Mouse (Mus musculus): ENCODE data around the gene Clec12a.
"Not testable (repeated sequence)": the region's sequence is repeated elsewhere in the genome, so short reads cannot be mapped to it uniquely, and the experiment has no call there.

The Clec12a gene

DNA sequence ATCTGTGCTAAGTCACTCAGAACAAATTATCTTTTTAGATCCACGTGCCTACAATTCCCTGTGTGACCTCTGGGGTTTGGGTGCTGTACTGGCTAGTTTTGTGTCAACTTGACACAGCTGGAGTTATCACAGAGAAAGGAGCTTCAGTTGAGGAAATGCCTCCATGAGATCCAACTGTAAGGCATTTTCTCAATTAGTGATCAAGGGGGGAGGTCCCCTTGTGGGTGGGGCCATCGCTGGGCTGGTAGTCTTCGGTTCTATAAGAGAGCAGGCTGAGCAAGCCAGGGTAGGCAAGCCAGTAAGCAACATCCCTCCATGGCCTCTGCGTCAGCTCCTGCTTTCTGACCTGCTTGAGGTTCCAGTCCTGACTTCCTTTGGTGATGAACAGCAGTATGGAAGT is at the start of gene Clec12a:
Clec12a (plus strand) TSS at position 301 of the 400 bp plus-strand sequence.
- DNase-seq (ENCODE audit: low read depth, low spot score): not testable (repeated sequence)

DNA sequence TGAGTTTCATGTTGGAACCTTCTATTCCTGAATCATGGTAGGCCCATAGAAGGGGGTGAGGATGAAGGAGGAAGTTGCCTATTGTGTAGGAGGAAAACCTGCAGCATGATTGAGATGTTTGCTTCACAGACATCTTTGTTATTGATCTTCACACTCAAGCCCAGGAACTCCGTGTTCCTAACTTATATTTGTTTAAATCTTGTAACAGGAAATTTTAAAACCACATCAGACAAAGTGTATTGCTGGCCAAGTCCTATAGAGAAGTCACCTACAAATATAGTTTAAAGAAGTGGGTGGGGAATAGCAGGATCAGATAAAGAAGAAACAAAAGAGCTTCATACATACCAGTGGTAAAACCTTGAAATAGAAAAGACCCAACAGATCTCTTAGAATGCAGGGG is 38.3 kb upstream of the Clec12a start:
- no peak for DNase-seq (ENCODE audit: low read depth, low spot score)

DNA sequence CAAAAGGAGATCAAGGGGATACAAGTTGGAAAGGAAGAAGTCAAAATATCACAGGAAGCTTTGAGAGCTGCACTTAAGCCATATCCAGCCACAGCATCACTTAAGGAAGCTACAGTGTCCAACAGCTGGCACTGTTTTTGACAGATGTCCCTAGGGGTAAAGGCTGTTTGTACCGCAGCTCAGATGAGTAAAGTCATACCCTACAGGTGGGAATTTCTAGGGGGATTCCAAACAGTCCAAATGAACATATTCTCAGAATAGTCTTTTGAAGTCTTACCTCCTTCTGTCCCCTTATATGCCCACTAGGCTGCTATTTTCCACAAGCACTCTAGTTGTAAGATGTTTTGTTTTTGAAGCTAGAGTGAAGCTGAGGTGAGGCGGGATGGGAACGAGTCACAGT is 30.0 kb upstream of the Clec12a start:
- no peak for DNase-seq (ENCODE audit: low read depth, low spot score)

DNA sequence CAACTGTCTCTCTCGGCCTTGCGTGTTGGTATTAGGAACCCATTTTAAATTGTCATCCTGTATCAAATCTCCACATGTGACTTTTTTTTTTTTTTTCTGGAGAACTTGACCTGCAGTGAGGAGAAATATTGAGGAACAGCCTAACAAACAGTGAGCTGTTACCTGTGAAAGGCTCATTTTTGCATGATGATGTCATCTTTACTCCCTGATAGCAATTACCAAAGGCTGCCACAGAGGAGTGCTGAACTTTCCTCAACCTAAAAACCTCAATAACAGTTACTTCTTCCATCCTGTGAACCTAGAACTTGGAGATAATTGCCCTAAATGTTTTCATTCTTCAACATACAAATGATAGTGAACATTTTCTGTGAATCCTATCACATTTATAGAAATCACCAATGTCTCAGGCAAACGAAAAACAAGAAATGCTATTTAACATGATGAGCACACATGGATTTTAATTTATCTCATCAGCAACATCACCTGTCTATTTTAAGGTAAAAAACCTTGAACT is 27.8 kb upstream of the Clec12a start:
- no peak for DNase-seq (ENCODE audit: low read depth, low spot score)

DNA sequence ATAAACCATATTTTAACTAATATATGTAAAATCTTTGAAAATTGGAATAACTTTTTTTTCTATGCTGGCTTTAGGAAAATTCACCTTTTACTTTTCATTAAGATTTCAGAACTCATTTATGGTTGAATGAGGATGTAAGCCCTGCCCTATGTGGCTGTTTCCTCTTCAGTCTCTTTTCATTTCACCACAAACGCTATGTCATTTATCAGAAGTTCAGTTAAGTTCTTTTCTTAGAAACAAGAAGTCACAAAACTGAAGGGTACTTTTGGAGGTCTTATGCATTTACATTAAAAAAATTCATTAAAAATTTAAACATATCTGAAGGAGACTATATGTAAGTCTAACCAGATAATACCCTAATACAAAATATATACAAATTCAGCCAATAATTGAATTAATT is 26.8 kb upstream of the Clec12a start:
- no peak for DNase-seq (ENCODE audit: low read depth, low spot score)

DNA sequence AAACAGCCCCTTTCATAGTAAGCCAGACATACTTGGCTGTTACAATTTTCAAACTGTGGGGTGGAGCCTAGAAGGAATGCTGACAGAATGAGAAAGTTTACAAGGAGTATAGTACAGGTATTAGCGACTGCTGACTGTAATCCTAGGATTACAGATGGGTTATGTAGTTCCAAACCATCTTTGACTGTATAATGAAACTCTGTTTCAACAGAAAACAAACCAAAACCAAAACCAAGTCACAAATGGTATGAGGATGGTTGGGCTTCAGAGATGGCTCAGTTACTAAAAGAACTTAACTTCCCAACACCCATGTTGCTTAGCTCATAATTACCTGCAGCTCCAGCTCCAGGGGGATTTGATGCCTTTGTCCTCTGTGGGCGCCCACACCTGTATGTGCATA is 26.0 kb upstream of the Clec12a start:
- DNase-seq (ENCODE audit: low read depth, low spot score): no peak

DNA sequence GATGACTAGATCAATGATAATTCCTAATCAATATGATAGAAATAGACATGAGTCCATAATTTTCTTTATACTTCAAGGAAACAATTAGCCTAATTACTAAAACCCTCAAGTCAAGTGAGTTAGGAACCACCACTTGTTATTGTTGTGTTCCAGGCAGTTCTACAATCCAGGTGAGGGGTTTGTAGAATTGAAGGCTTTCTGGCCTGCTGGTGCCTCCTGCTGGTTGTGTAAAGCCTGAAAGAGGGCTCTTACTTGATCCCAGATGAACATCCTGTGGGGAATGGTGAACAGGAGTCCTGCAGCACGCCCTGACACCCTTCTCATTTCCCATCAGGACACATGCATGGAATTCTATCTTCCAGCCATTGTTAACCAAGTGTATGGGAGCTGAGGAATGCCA is 24.1 kb upstream of the Clec12a start:
- no peak for DNase-seq (ENCODE audit: low read depth, low spot score)

DNA sequence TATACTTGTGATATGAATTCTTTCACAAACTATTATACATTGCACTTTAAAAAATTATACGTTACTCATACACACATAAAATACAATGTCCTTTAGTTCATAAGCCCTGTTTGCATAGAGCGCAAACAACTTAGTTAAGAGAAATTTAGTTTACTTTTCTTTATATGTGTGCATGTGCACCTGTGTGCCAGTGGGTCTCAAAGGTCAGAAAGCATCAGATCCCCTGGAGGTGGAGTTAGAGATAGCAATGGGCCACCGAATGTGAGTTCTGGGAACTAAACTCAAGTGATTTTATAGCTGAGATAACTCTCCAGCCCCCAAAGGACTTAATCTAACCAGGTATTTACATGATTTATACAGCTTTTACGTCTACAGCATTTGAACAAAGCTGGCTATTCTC is 23.2 kb upstream of the Clec12a start:
- DNase-seq (ENCODE audit: low read depth, low spot score): no peak

DNA sequence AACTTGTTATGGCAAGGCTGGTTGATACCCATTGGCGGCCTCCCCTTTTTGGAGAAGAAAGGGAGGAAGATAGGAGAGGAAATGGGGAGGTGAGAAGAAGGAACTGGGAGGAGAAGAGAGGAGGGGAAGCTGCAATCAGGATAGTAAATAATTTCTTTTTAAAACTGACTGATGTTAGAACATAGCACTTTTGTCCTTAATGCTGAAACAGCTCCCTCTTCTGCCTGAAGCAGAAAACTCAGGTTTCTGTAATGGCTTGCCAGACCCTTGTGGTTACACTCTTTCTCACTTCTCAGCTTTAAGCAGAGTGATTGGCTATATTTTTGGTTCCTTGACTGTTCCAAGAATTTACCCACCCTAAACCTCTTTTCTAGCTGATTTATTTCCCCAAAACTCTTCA is 16.5 kb upstream of the Clec12a start:
- DNase-seq (ENCODE audit: low read depth, low spot score): peak; percentile 5

DNA sequence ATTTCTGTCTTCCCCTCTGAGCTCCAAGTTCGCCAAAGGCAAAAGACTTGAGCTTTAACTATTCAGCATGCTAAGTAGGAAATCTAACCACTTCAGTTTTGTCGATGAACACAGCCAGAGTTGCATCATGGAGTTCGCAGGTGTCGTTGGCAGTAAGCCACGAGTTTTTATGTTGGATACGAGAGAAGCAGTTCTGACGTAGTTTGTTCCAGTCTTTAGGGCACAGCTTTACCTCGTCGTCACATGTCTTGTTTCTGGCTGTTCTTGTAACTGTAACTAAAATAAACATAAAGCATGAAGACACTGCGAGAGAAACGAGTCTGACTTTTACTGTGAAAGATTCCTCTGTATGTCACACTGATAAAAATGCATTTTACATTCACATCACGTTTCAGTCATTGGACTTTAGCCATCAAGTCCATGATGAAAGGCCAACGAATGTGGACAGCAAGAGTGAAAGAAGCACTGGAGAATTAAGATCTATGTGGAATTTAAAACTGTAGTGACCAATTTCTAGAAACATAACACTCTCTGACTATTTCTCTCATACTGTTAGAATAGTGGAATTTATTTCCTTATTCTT is 15.8 kb upstream of the Clec12a start:
- peak; percentile 19 for DNase-seq (ENCODE audit: low read depth, low spot score)

DNA sequence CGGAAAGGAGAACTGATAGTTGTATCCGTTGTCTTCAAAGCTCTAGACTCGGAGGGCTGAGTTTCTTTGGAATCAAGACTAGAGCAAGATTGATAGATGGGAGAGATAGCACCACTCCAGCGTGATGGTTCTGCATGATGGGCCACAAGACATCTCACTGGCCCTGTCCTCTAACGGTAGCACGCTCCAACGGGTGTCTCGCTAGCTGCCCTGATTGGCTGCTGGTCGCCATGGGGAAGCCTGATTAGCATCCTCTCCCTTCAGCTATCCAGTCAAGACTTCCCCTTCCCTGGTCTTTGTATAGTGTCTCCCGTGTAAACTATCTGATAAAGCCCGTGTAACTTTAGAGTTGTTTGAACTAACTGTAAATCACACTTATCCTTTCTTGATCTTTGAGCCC is 10.9 kb upstream of the Clec12a start, which contains the start of gene 4922502D21Rik:
4922502D21Rik (minus strand) TSS at position 187 of the 400 bp plus-strand sequence.
- DNase-seq (ENCODE audit: low read depth, low spot score): no peak

DNA sequence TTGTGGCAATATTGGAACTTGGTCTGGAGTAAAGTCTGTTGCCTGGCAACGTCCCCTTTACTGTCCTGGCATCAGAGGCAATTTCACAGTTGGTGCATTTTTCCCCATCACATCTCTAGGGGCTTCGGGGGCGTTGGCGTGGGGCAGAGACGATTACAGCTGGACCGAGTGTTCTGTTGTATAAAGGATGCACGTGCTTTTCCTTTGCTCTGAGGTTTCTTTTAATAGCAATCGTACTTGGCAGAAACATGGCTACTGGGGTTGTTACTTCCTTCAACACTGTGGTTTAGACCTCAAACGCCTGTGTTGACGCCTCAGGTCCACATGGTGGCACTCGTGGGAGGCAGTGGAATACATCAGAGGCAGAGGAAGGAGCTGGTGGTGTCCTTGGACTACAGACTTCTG is 8.8 kb upstream of the Clec12a start:
- peak; percentile 82 for DNase-seq (ENCODE audit: low read depth, low spot score)

DNA sequence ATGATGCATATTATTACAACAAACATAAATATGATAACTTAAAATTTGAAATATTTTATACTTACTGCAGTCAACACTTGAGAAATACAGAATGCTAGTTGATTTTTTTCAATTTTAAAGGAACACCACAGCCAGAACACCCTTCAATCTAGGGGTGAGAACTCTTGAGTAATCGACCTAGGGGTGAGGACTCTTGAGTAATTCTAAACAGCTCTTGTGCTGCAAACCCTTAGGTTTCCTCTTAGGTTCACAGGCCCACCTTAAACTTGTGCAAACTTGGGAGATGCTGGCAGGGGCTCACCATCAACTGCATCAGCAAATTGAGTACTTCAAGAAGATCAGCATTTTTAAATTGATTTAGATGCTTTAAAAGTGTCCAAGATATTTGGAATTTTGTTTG is 4.7 kb upstream of the Clec12a start:
- DNase-seq (ENCODE audit: low read depth, low spot score): no peak

DNA sequence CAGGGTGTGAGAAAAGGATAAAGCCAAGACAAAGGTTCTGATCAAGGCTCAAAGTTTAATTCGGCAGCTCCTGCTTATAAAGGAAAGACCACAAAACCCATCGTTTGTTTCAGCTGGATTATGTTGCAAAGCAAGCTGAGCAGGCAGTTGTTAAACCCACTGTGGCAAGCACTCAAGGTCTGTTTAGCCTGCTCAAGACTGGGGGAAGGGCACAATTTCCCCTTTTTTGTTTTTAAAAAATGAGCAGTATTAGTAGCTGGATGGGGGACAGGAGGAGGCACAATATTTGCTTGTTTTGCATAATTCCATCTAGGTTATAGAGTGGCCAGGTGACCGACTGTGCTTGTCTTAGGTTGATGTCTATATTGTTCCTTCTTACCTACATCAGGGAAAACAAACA is 1.9 kb downstream of the Clec12a start:
- DNase-seq (ENCODE audit: low read depth, low spot score): no peak

DNA sequence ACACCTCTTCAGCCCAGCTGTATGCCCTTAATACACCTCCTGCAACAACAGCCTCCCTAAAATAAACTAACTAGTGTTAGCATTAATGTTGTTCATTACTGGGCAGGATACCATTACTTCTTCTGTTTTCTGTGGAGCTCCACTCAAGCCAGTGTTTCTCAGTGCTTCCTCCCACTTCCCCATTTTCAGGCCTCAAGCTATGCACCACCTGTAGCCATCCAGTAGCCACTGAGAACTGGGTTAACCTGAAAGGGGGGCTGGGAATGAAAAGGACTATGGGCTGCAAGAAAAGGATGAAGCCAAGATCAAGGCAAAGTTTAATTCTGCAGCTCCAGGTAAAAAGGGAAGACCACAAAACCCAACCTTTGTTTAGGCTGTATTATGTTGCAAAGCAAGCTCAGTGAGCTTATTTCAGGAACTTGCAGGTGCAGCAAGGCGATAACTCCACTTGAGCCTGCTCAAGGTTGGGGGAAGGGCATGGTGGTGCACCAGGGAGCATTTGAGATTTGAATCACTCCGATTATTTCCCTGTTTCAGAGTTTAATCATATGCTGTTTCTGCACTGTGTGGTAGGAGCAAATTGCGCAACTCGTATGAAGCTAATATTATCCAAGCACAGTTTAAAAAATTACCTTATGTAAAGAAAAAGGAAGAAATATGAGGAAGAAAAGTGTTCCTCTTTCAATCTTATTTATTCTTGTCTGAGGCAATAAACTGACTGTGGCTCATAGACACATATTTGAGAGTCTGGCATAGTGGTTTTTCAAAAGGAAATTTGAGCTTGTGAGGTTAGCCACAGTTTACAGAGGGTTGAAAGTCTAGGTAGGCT is 7.2 kb downstream of the Clec12a start:
- DNase-seq (ENCODE audit: low read depth, low spot score): peak; percentile 35

DNA sequence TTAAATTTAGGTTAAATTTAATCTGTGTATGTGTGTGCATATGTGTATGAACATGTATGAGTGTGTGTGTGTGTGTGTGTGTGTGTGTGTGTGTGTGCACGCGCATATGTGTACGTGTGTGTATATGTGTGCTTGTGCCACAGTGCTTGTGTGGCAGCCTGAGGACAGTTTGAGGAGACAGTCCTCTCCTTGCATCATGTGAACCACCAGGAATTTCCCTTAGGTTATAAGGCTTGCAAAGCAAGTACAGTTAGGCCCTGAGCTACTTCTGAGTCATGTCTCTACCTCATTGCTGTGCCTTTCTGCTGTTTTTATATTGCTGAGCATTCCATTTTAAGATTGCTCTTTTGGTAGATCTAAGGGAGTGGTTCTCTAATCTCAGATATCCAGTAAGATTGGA is 8.6 kb downstream of the Clec12a start:
- DNase-seq (ENCODE audit: low read depth, low spot score): no peak

DNA sequence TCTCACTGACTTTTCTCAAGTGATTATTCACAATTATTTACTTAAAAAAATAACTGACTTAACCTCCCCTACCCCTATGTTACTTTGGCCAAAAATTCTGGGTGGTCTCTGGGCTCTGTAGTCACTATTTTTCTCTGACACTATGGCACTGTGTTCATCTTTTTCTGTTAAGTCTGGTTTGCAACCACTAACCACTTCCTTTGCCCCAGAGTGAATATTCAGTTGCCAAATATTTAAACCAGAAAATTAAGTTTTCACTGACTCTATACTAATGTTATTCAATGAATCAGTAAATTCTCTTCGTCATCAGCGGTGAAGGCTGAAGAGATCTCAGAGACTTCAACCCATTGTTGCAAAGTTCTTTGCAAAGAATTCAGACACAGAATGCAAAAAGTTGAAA is 13.3 kb downstream of the Clec12a start:
- DNase-seq (ENCODE audit: low read depth, low spot score): no peak

DNA sequence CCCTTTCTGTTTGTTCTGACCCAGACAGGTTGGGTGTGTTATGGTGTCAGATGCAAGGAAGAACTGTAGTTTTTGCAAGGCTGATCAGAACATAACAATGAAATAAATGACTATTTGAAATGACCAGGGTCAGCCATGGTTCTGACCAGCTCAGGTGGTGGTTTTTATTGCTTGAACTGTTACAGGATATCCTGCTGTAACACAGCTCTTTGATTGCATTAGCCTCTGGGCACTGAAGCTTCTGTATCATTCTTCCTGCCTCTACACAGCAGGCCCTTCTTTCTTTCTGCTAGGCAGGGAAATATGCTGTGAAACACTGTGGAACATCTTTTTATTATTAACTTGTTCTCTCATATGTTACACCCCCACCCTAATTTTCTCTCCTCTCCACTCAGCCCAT is 13.9 kb downstream of the Clec12a start:
- no peak for DNase-seq (ENCODE audit: low read depth, low spot score)

DNA sequence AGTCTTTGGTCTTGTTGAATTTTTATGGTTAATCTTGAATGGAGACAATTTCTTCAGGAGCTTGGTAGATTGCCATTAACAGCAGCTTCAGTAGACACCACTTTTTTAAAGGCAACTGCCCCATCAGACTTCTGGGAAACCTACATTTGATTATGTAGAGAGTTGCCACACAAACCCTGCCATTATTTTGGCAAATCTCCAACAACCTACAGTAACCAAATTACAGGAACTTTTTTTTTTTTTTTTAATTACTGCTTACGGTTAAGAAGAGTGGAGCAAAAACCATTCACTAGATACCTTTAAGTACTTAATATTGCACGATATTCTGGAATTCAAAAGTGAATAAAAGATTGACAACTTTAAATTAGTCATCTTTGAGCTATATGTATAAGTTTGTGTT is 17.0 kb downstream of the Clec12a start:
- DNase-seq (ENCODE audit: low read depth, low spot score): no peak

DNA sequence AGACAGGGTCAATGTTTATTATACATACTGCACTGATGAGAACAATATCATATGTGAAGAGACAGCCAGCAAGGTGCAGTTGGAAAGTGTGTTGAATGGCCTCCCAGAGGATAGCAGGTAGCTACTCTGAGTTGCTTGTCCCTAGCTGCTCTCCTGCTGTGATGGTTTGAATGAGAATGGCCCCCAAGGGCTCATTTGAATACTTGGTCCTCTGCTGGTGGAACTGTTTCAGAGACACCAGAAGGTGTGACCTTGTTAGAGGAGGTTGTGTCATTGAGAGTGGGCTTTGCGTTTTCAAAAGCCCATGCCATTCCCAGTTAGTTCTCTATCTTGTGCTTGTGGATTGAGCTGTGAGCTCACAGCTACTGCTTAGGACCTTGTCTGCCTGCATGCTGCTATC is 21.5 kb downstream of the Clec12a start:
- DNase-seq (ENCODE audit: low read depth, low spot score): no peak

DNA sequence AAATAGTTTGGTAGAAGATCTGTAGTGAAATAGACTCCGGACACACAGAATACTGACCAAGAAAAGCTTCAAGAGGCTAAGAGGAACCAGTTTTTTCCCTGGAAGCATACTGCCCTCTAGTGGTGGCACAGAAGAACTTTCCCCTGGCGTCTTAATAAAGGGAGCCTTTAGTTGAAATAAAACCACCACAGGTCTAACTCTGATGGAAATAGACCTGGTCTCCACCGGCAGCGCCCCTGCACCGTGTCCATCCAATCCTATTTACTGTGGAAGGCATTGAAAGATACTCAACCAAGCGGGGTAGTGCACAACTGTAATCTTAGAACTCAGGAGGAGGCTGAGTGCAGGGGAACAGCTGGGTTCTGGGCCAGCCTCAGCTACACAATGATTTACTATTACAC is 23.5 kb downstream of the Clec12a start:
- peak; percentile 72 for DNase-seq (ENCODE audit: low read depth, low spot score)

DNA sequence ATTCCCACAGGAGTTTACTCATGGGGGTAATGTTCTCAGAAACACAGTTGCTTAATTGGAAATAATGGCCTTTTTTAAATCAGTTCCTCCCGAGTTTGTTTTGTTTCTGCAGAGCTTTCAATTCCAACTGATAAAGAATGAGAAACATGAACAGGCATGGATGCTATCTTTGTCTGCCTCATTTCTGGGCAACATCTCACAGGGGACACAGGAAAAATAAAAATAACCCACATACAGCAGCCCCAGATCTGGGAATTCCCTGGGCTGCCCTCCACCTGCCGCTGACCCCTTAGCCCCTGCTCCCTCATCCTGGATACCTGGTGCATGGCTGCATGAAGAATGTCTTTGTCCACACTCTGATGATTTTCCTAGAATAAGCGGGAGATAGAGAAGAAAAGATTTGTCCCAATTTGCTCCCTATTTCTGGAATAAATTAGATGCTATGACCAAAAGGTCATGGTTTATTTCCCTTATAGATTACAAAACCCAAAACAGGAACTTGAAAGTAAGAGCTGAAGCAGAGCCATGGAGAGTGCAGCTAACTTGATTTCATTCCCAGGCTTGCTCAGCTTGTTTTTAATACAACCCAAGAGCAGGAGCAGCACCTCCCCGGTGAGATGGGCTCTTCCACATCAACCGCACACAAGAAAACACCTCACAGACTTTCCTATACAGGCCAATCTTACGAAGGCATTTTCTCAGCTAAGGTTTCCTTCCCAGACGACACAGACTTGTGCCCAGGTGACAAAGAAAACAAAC is 27.1 kb downstream of the Clec12a start:
- DNase-seq (ENCODE audit: low read depth, low spot score): no peak

Data from brain, adult 2 months (tissue).